Mouse (Mus musculus): ENCODE measurements at regions not wholly inside any gene's neighbourhood (a gene's known extent, or its start where the extent isn't known, plus 50 kb on each side); places are given as distances from the start of the nearest gene placed in this dataset.

DNA sequence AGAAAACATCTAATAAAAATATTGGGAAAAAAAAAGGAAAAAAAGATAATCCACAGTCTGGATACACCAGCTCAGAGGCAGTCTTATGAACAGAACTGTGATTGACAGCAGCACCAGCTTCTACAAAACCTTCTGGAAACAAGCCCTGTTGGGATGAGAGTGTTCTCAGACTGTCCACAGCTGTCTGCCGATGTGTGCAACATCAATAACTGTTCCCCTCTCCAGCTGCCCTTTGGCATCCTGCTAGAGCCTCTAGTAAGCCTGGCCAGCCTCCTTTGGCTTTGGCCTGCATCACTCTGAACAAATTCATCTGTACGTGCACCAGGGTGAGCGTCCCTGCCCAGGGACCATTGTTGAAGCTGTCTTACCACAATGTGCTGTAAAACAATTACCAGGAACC lies 137.0 kb upstream of the Irs2 start:
- ATAC-seq (ENCODE audit: insufficient read depth), result no peak
- 63% methylated on average over 3 of the region's 3 CpGs for WGBS

DNA sequence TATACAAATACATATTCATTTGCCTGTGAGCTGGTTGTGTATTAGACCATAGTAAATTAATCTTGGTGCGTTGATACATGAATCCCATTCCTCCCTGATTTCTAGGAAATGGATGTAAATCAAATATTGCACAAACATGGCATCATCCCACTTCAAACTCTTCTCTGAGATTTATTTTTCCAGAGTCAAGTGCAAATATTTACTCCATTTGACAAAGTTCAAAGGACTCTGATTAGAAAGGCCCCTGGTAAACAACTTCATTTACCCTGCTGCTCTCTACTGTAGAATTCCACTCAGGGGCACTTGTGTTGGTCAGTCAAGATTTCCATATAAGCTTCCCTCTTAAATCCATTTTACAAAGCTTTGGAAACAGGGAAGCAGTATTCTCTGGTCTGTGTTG lies 132.3 kb upstream of the Irs2 start:
- H3K36me3 ChIP-seq (ENCODE audit: insufficient read depth), result no peaks in the 10 kb centered on the region
- no peak overlapping the region for H3K9ac ChIP-seq
- H3K9me3 ChIP-seq (ENCODE audit: low read depth, low read length), result no peaks in the 10 kb centered on the region
- H3K4me3 ChIP-seq (ENCODE audit: low read depth, low read length), result no peak overlapping the region
- ATAC-seq (ENCODE audit: insufficient read depth) (no peak), DNase-seq (no peak)
- no peaks in the 10 kb centered on the region for H3K27me3 ChIP-seq (ENCODE audit: insufficient read depth, low read length)
- no peak overlapping the region for H3K4me2 ChIP-seq
- WGBS, result 71% methylated on average over 1 of the region's 1 CpGs
- TF ChIP-seq CTCF (IDR thresholded peaks at IDR 0.05; ENCODE audit: low read depth), result no peak
- no peaks in the 10 kb centered on the region for H3K4me1 ChIP-seq (ENCODE audit: insufficient read depth)
- no peak overlapping the region for H3K27ac ChIP-seq (ENCODE audit: low read depth)

More for the DNA sequence above, 137.0 kb upstream of the Irs2 start:
- peak; percentile 59 for DNase-seq
- H3K27ac ChIP-seq (ENCODE audit: low read depth), result no peak overlapping the region
- no peak overlapping the region for H3K9ac ChIP-seq
- no peak for TF ChIP-seq CTCF (IDR thresholded peaks at IDR 0.05; ENCODE audit: low read depth)
- H3K4me2 ChIP-seq, result no peak overlapping the region
- H3K4me1 ChIP-seq (ENCODE audit: insufficient read depth), result no peaks in the 10 kb centered on the region
- no peaks in the 10 kb centered on the region for H3K9me3 ChIP-seq (ENCODE audit: low read depth, low read length)
- no peaks in the 10 kb centered on the region for H3K36me3 ChIP-seq (ENCODE audit: insufficient read depth)
- no peak overlapping the region for H3K4me3 ChIP-seq (ENCODE audit: low read depth, low read length)
- H3K27me3 ChIP-seq (ENCODE audit: insufficient read depth, low read length), result no peaks in the 10 kb centered on the region

DNA sequence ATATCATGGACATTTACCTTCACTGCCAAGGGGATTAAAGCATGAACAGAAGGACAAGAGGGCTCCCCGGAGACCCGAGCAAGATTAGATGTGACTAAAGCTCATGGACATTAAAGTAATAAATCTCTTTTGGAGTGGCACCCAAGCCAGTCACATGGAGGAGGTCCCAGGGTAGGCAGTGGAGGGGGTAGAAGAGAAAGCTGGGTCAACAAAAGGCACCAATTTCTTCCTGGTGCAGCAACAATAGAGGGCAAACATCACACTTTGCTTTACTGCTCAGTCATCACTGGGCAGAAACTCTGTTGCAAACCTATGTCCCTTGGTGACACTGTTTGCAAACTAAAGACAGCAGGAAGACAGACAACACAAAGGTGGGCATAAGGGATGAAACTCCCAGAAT lies 131.0 kb upstream of the Irs2 start:
- H3K9me3 ChIP-seq (ENCODE audit: low read depth, low read length), result no peaks in the 10 kb centered on the region
- DNase-seq, result no peak
- H3K4me2 ChIP-seq, result no peak overlapping the region
- no peak for TF ChIP-seq CTCF (IDR thresholded peaks at IDR 0.05; ENCODE audit: low read depth)
- no peak overlapping the region for H3K27ac ChIP-seq (ENCODE audit: low read depth)
- H3K27me3 ChIP-seq (ENCODE audit: insufficient read depth, low read length), result no peaks in the 10 kb centered on the region
- WGBS, result 57% methylated on average over 2 of the region's 2 CpGs
- no peak overlapping the region for H3K9ac ChIP-seq
- H3K36me3 ChIP-seq (ENCODE audit: insufficient read depth), result no peaks in the 10 kb centered on the region
- H3K4me3 ChIP-seq (ENCODE audit: low read depth, low read length), result no peak overlapping the region
- ATAC-seq (ENCODE audit: insufficient read depth), result no peak
- H3K4me1 ChIP-seq (ENCODE audit: insufficient read depth), result no peaks in the 10 kb centered on the region

DNA sequence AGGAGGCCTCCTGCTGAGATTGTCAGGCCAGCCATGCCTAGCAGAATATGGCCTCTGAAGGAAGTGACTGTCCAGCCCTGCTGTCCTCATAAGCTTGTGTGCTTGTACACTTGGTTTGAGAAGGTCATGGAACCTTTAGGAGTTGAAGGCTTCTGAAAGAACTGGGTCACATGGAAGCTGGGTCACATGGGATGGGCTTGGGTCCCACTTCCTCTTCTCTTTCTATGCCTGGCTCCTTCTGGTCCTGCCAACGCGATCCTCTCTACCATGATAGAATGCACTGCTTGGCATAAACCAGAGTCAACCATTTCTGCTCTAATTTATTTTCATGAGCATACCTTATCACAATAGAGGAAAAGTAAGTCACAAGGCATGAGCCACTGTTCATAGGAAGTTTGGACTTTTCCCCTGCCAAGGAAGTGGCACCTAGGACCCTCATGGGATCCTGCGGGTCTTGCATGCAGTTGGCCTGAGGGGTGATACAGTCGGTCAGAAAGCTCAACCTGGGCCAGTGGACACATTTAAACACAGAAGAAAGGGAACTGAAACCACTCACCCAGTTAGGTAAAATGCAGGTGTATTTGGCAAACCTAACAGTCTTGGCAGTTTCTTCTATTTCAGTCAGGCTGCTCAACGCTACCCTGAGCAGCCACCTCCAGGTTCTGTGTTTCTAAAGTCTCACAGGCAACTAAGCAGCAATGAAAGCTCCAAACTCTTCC lies 130.2 kb upstream of the Irs2 start:
- Histone ChIP-seq H3K4me3 (ENCODE audit: low read depth, low read length) (no peak overlapping the region), H3K27me3 (ENCODE audit: insufficient read depth, low read length) (no peaks in the 10 kb centered on the region), H3K36me3 (ENCODE audit: insufficient read depth) (no peaks in the 10 kb centered on the region), H3K4me2 (no peak overlapping the region), H3K9me3 (ENCODE audit: low read depth, low read length) (no peaks in the 10 kb centered on the region), H3K4me1 (ENCODE audit: insufficient read depth) (no peaks in the 10 kb centered on the region), H3K27ac (ENCODE audit: low read depth) (no peak overlapping the region), H3K9ac (no peak overlapping the region)
- TF ChIP-seq CTCF (IDR thresholded peaks at IDR 0.05; ENCODE audit: low read depth), result no peak
- WGBS, result 86% methylated on average over 5 of the region's 5 CpGs
- DNase-seq (no peak), ATAC-seq (ENCODE audit: insufficient read depth) (no peak)

DNA sequence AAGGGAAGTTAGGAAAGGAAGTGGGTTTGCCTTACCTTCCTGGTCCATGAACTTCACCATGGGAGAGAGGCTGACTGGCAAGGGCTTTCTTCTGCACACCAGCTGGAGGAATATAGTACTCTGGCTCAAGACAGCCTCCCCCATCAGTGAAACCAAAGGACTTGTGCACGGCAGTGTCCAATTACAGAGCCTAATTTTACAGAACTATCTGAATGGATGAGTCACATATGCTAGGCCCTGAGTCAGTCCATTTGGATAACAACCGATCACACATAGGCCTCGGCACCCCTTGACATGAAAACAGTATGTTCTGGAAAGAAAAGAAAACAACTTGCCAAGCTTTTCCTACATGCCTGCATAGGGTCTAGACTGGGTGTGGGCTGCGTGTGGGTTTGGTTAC lies 128.3 kb upstream of the Irs2 start:
- Histone ChIP-seq H3K9me3 (ENCODE audit: low read depth, low read length) (no peaks in the 10 kb centered on the region), H3K4me2 (no peak overlapping the region), H3K36me3 (ENCODE audit: insufficient read depth) (no peaks in the 10 kb centered on the region), H3K27me3 (ENCODE audit: insufficient read depth, low read length) (no peaks in the 10 kb centered on the region), H3K4me3 (ENCODE audit: low read depth, low read length) (no peak overlapping the region), H3K4me1 (ENCODE audit: insufficient read depth) (no peaks in the 10 kb centered on the region), H3K9ac (no peak overlapping the region), H3K27ac (ENCODE audit: low read depth) (no peak overlapping the region)
- no peak for ATAC-seq (ENCODE audit: insufficient read depth)
- DNase-seq, result no peak
- TF ChIP-seq CTCF (IDR thresholded peaks at IDR 0.05; ENCODE audit: low read depth), result no peak
- 77% methylated on average over 4 of the region's 4 CpGs for WGBS

DNA sequence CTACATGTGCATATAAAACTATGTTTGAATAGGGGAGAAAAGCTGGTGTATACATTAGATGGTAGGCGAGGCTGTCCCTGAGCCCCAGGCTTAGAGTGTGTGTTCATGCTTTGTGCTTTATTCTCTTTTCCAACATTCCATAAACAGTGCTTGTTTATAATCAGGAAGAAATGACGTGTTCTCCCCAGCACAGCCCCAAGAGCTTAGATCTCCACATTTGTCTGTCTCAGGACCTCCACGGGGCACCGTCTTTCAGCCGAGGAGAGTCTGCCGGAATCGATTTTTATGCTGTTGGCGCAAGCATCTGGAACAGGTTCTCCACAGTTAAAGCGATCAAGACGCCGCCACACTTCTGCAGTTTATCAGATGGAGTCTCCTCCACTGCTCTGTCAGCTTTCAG lies 126.9 kb upstream of the Irs2 start:
- Histone ChIP-seq H3K27me3 (ENCODE audit: insufficient read depth, low read length) (no peaks in the 10 kb centered on the region), H3K4me2 (no peak overlapping the region), H3K9ac (no peak overlapping the region), H3K27ac (ENCODE audit: low read depth) (no peak overlapping the region), H3K36me3 (ENCODE audit: insufficient read depth) (no peaks in the 10 kb centered on the region), H3K4me1 (ENCODE audit: insufficient read depth) (no peaks in the 10 kb centered on the region), H3K4me3 (ENCODE audit: low read depth, low read length) (no peak overlapping the region), H3K9me3 (ENCODE audit: low read depth, low read length) (no peaks in the 10 kb centered on the region)
- WGBS, result 64% methylated on average over 11 of the region's 11 CpGs
- peak; percentile 21; the same call in 1 of the 2 replicates for ATAC-seq (ENCODE audit: insufficient read depth)
- TF ChIP-seq CTCF (IDR thresholded peaks at IDR 0.05; ENCODE audit: low read depth), result no peak
- peak; percentile 21 for DNase-seq

DNA sequence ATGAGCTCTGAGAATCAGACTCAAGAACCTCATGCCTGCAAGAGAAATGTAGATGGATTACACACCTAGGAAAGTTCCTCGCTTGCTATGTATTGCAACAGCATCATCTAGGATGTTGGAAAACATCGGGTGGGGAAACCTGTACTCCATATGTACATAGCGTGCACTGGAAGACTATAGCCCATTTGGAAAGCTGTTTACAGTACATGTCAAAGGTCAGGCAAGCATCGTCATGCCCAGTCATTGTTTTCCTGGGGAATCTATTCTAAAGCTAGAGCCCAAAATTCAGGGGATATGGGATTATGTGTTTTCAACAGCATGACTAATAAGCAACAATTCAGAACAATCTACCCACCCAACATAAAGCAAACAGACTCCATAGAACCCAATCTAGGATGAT lies 126.3 kb upstream of the Irs2 start:
- H3K27ac ChIP-seq (ENCODE audit: low read depth), result no peak overlapping the region
- no peaks in the 10 kb centered on the region for H3K36me3 ChIP-seq (ENCODE audit: insufficient read depth)
- H3K9me3 ChIP-seq (ENCODE audit: low read depth, low read length), result no peaks in the 10 kb centered on the region
- no peak for TF ChIP-seq CTCF (IDR thresholded peaks at IDR 0.05; ENCODE audit: low read depth)
- no peak overlapping the region for H3K4me3 ChIP-seq (ENCODE audit: low read depth, low read length)
- H3K9ac ChIP-seq, result no peak overlapping the region
- no peaks in the 10 kb centered on the region for H3K4me1 ChIP-seq (ENCODE audit: insufficient read depth)
- WGBS, result 73% methylated on average over 4 of the region's 4 CpGs
- DNase-seq (no peak), ATAC-seq (ENCODE audit: insufficient read depth) (no peak)
- H3K4me2 ChIP-seq, result no peak overlapping the region
- H3K27me3 ChIP-seq (ENCODE audit: insufficient read depth, low read length), result no peaks in the 10 kb centered on the region
